Mouse (Mus musculus) thymus, postnatal 0 days (tissue): ENCODE measurements around the gene Chia1. TPM values are rescaled to one million over a fixed set of nuclear protein-coding genes. Genes with fewer than 3 reads are reported as not detected.
A peak's percentile ranks its signal among the peaks of the same experiment; 100 is the strongest.
"Not testable (repeated sequence)": the region's sequence is repeated elsewhere in the genome, so short reads cannot be mapped to it uniquely, and the experiment has no call there.

Source experiments
- DNase-seq: peaks from one replicate; pipeline ENCODE4 v3.0.0-alpha.2; 2015; ENCODE audit warnings: low spot score
- polyA plus RNA-seq: library from polyadenylated mRNA; unstranded; fragments of >200 nt; fragmentation: Nextera tagmentation; extraction: Ambion mirVana; gene quantifications from 2 replicates; pipeline ENCODE4 v1.2.1, GENCODE M21; 2015

Chia1 gene
- polyA plus RNA-seq = 0.23 and 0.62 TPM in 2 replicates

DNA sequence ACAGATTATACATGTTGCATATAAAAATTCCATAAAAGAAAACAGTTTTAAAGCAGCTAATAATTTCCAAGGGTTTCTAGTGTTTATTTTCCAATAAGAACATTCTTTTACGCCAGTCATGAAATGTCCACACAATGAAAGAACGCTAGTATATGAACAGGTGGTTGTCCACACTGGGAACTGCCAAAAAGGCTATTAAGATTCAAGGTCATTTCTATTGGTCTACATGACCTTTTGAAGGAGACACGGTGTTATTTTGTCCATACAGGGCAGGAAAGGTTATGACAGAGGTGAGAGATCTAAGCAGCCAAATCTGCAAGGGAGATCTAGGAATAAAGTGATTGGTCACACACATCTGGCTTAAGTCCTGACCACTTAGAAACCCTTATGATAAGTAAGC, at the start of gene Chia1:
Gene Chia1, plus strand, starts transcription at position 301 of the 400 bp plus-strand sequence.
- no peak for DNase-seq

DNA sequence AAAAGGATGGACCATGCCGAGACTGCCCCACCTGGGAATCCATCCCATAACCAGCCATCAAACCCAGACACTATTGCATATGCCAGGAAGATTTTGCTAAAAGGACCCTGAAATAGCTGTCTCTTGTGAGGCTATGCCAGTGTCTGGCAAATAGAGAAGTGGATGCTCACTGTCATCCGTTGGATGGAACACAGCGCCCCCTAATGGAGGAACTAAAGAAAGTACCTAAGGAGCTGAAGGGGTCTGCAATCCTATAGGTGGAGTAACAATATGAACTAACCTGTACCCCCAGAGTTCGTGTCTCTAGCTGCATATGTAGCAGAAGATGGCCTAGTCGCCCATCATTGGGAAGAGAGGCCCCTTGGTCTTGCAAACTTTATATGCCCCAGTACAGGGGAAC, 45.3 kb upstream of the Chia1 start:
- DNase-seq = peak; percentile 46

DNA sequence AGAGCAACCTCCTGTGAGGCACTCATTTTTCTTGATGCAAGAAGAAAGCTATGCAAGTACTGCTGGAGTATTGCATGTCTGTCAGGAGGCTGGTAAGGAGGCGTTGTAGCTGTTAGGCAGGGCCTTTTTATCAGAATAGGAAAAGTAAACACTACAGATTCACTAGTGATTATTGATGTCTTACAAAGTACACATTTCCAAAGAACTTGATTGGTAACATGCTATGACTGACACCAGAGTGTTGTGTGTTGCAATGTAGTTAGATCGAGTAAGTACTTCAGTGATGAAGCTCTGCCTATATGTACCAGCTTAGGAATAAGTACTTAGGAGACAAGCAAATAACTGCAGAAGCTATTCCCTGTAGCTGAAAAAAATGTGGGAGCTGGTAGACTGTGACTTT, 42.0 kb upstream of the Chia1 start:
- DNase-seq = no peak

DNA sequence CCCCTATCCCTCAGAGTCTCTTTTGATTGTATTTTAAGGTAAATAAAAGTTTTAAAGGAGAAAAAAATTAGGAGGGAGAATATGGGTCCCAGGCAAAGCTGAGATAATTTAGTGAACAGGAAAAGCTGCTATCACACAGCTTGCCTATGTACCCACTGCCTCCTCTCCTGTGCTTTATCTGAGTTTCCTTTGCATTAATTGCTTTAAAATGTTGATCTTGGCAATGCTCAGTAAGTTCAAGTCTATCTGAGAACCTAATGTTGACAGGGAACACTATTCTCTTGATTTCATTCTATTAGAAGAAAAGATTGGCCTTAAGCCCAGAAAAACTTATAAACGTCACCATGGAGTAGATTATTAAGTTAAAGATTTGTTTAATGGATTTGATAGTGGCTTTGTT, 38.2 kb upstream of the Chia1 start:
- DNase-seq = no peak

DNA sequence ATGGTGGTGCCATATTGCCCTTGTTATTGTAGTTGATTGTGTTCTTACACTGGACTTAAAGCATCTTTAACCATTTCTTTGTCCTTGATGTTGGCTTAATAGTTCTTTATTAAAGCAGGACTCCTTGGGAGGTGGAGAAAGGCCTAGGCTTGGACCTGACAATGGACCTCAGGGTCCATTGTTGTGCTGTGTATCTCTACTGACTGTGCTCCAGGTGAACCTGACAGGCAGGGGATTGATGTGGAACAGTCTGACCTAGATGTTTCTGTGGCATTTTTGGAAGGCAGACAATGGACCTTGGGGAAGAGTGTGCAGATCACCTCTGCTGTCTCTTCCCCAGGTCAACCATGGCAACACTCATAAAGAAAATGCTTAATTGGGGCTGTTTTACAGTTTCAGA, 14.0 kb downstream of the Chia1 start:
- no peak for DNase-seq

DNA sequence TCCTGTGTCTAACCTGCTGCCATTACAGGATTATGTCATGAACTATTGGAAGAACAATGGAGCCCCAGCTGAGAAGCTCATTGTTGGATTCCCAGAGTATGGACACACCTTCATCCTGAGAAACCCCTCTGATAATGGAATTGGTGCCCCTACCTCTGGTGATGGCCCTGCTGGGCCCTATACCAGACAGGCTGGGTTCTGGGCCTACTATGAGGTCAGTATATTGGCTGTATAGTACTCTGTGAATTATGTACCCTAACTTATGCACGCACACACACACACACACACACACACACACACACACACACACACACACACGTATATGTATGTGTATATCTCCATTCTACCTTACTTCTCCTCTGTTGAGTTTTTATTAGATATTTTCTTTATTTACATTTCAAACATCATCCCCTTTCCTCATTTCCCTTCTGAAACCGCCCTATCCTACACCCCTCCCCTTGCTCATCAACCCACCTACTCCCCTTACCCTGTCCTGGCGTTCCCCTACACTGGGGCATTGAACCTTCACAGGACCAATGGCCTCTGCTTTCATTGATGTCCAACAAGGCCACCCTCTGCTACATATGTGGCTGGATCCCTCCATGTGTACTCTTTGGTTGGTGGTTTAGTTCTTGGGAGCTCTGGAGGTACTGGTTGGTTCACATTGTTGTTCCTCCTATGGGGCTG, 15.9 kb downstream of the Chia1 start:
- DNase-seq = no peak

DNA sequence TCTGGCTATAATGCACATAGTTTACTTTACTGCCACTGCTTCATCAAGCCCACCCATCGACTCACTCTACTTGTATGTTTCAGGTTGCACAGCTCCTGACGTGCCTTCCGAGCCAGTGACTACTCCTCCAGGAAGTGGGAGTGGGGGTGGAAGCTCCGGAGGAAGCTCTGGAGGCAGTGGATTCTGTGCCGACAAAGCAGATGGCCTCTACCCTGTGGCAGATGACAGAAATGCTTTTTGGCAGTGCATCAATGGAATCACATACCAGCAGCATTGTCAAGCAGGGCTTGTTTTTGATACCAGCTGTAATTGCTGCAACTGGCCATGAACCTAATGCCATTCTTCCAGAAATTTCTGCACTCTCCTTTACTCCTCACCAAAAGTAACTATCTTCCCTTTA, 18.7 kb downstream of the Chia1 start:
- no peak for DNase-seq

DNA sequence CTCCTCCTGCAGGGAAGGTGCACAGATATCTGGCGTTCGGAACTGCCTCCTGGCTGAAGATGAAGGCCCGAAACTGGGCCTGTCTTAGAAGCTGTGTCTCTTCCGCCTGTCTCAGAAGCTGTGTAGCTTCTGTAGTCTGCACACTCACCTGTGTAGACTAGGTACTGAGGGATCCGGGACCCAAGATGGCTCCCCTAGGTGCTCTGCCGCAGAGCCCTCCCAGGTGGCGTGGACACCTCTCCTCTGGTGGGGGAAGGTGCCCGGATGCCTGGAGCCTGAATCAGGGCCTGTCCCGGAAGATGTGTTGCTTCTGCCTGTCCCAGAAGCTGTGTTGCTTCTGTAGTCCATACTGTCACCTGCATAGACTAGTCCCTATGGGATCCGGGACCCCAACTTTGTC, 31.1 kb downstream of the Chia1 start:
- DNase-seq = no peak

DNA sequence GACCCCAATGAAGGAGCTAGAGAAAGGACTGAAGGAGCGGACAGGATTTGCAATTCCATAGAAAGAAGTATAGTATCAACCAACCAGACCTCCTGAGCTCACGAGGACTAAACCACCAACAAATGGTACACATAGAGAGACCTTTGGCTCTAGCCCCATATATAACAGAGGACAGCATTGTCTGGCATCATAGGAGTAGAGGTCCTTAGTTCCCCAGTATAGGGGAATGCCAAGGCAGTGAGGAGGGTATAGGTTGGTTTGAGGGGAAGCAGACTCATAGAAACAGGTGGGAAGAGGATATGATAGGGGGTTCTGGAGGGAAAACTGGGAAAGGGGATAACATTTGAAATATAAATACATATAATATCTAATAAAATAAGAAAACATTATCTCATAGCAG, 41.4 kb downstream of the Chia1 start:
- DNase-seq = no peak

DNA sequence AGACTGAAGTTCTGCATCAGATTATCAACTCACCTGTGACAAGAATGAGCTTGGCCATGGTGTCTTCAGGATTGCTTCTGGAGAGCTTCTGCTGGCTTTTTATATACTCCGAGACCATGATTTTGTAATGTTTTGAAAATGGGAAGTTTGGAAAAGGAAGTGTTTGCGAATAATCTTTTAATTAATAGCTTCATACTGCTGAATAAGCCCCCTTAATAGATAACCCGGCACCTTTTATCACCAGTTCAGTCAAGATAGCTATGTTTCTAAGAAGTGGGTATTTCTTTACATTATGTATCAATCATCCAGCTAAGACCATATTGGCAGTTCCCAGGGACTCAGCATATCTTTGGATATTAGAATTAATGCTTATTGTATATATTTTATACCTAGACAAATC, 54.4 kb downstream of the Chia1 start, which contains the start of gene Chil3:
Gene Chil3, minus strand, starts transcription at position 101 of the 400 bp plus-strand sequence.
- no peak for DNase-seq

DNA sequence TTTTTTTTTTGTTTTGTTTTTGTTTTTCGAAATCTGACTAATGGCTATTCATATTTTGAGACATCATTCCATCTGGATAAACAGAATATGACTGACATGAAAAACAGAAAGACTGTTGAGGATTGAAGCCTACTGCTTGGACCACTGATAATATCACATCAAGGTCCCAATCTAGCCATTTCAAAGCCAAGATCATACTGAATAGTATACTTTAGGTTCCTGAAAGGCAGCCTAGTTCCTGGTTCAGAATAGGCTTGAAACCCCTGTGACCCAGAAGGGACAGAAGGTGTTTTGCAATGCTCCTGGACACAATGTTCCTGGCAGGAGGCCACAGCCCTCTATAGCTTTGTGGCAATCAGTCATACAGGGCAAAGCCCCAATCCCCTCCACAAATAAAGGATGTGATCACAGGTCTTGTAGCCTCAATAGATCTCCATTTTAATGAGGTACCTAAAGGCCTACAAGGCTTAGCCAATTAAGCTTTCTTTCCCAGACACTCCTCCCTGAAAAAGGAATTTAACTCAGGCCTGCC, 57.6 kb downstream of the Chia1 start:
- no peak for DNase-seq

DNA sequence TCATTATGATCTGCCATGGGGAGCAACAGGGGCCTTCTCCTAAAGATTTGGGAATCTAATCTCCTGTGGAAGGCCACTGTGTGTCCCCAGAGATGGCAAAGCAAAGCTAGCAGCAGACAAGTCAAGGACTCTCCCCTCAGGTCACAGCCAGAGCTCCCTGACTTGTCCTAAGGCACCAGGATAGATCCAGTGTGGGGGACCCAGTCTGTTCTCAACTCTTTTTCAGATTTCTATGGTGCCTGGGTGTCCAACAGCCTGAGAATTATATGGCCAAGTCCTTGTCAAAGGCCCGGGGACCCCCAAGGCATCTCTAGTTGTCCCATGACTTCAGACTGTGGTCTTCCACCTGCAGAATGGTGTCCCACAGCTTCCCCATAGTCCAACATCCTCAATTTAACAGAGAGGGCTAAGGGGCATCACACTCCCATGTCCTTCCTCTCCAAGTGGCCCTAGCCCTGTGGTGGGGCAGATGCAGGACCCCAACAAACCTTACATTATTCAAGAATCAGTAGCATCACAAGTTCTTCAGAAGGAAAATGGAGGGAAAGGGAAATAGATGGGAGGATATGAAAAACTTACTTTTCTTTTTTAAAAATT, 58.2 kb downstream of the Chia1 start:
- no peak for DNase-seq

DNA sequence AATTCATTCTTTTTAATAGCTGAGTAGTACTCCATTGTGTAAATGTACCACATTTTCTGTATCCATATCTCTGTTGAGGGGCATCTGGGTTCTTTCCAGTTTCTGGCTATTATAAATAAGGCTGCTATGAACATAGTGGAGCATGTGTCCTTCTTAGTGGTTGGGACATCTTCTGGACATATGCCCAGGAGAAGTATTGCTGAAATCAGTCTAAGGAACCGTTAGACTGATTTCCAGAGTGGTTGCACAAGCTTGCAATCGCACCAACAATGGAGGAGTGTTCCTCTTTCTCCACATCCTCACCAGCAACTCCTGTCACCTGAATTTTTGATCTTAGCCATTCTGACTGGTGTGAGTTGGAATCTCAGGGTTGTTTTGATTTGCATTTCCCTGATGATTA, 59.5 kb downstream of the Chia1 start:
- DNase-seq = not testable (repeated sequence)

DNA sequence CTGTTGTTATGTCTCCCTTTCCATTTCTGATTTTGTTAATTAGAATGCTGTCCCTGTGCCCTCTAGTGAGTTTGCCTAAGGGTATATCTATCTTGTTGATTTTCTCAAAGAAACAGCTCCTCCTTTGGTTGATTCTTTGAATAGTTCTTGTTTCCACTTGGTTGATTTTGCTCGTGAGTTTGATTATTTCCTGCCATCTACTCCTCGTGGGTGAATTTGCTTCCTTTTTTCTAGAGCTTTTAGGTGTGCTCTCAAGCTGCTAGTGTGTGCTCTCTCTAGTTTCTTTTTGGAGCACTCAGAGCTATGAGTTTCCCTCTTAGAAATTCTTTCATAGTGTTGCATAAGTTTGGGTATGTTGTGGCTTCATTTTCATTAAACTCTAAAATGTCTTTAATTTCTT, 61.9 kb downstream of the Chia1 start:
- DNase-seq = not testable (repeated sequence)

DNA sequence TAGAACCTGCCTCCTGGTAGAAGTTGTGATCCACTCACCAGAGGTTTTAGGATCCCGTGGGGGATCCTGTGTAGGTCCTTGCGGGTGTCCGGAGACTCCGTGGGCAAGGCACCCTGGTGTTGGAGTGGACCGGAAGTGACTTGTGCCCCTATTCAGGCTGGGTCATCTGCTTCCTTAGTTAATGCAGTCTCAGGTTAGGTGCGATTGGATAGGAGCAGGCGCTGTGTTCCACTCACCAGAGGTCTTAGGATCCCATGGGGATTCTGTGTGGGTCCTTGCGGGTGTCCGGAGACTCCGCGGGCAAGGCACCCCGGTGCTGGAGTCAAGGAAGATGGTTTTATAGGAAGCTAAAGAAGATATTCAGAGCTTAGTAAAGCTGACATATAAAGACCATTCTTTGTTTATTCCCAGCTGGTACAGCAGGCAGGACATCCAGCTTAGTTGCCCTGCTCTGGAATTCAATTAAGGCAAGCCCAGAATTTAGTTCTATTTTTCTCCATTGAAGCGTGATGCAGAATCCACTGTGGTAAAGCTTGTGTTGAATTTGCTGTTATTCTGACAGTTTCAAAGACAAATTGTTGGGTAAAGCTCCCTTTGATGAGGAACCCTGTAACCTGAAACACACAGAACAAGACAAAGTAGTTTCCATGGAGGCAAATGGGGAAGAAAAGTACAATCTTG, 64.6 kb downstream of the Chia1 start:
- no peak for DNase-seq

Other genes with a start within 250 kb of the Chia1 start
- 0.33 and 0.82 TPM in 2 replicates for gene Adora3, start 242.4 kb upstream of the Chia1 start, polyA plus RNA-seq
- 1.4 TPM in 2 replicates for gene Tmigd3, start 242.3 kb upstream of the Chia1 start, polyA plus RNA-seq
- gene I830077J02Rik, start 180.6 kb upstream of the Chia1 start, polyA plus RNA-seq = 3.7 and 3.9 TPM in 2 replicates
- gene Wdr77, start 153.9 kb upstream of the Chia1 start, polyA plus RNA-seq = 89.6 and 103 TPM in 2 replicates
- 612 and 654 TPM in 2 replicates for gene Atp5f1, start 153.1 kb upstream of the Chia1 start, polyA plus RNA-seq
- 1.7 and 1.9 TPM in 2 replicates for gene Ovgp1, start 139.5 kb upstream of the Chia1 start, polyA plus RNA-seq
- gene Pifo, start 98.6 kb upstream of the Chia1 start, polyA plus RNA-seq = 1.2 and 1.6 TPM in 2 replicates
- 0.14 and 0.26 TPM in 2 replicates for gene Chil5, start 80.4 kb upstream of the Chia1 start, polyA plus RNA-seq
- gene Chil3, start 54.3 kb downstream of the Chia1 start, polyA plus RNA-seq = 1.1 and 1.6 TPM in 2 replicates
- 3.0 and 4.3 TPM in 2 replicates for gene Chil4, start 106.3 kb downstream of the Chia1 start, polyA plus RNA-seq